Mouse (Mus musculus) heart, adult 11 months (tissue): ENCODE data around the gene Aaed1.

Experiments
- DNase-seq: peaks from one replicate; pipeline ENCODE4 v3.0.0; 2022

Aaed1 gene

GRCm38 (mm10) chr13:64312024-64312915 lies at the start of gene Aaed1:
Aaed1 (minus strand) TSS chr13:64312710.
- DNase-seq = peak; percentile 99

- DNase-seq = peak; percentile 76
Measured at GRCm38 (mm10) chr13:64362139-64362538, 49.6 kb upstream of the Aaed1 start.

GRCm38 (mm10) chr13:64361020-64361419 lies 48.5 kb upstream of the Aaed1 start:
- no peak for DNase-seq

- DNase-seq = peak; percentile 70
Measured at GRCm38 (mm10) chr13:64359702-64360101, 47.2 kb upstream of the Aaed1 start.

GRCm38 (mm10) chr13:64358476-64358875 lies 46.0 kb upstream of the Aaed1 start:
- peak; percentile 24 for DNase-seq

- peak; percentile 45 for DNase-seq
Measured at GRCm38 (mm10) chr13:64357389-64357788, 44.9 kb upstream of the Aaed1 start.

GRCm38 (mm10) chr13:64349474-64349873 lies 37.0 kb upstream of the Aaed1 start:
- peak; percentile 4 for DNase-seq

GRCm38 (mm10) chr13:64344082-64344501 lies 31.6 kb upstream of the Aaed1 start:
- DNase-seq = peak; percentile 89

GRCm38 (mm10) chr13:64343598-64343997 lies 31.1 kb upstream of the Aaed1 start:
- peak; percentile 88 for DNase-seq

- peak; percentile 35 for DNase-seq
Measured at GRCm38 (mm10) chr13:64335546-64336132, 23.1 kb upstream of the Aaed1 start.

- DNase-seq = peak; percentile 28
Measured at GRCm38 (mm10) chr13:64333102-64333501, 20.6 kb upstream of the Aaed1 start.

- DNase-seq = peak; percentile 52
Measured at GRCm38 (mm10) chr13:64332321-64332720, 19.8 kb upstream of the Aaed1 start.

GRCm38 (mm10) chr13:64322561-64323281 lies 10.2 kb upstream of the Aaed1 start:
- peak; percentile 66 for DNase-seq

GRCm38 (mm10) chr13:64320334-64320733 lies 7.8 kb upstream of the Aaed1 start:
- DNase-seq = peak; percentile 94

- DNase-seq = no peak
Measured at GRCm38 (mm10) chr13:64319782-64320181, 7.3 kb upstream of the Aaed1 start.

- DNase-seq = peak; percentile 96
Measured at GRCm38 (mm10) chr13:64318355-64318754, 5.8 kb upstream of the Aaed1 start.

- DNase-seq = peak; percentile 82
Measured at GRCm38 (mm10) chr13:64315483-64316050, 3.1 kb upstream of the Aaed1 start.

GRCm38 (mm10) chr13:64314041-64314440 lies 1.5 kb upstream of the Aaed1 start:
- peak; percentile 74 for DNase-seq

GRCm38 (mm10) chr13:64312916-64313289 lies 393 bp upstream of the Aaed1 start:
- no peak for DNase-seq

- DNase-seq = peak; percentile 40
Measured at GRCm38 (mm10) chr13:64311266-64311665, 1.2 kb downstream of the Aaed1 start.

GRCm38 (mm10) chr13:64310585-64310984 lies 1.9 kb downstream of the Aaed1 start:
- DNase-seq = peak; percentile 83

- peak; percentile 93 for DNase-seq
Measured at GRCm38 (mm10) chr13:64309842-64310241, 2.7 kb downstream of the Aaed1 start.

- no peak for DNase-seq
Measured at GRCm38 (mm10) chr13:64309036-64309435, 3.5 kb downstream of the Aaed1 start.
